In genomic region chr13:47319549-47319948, GRCm38 (mm10) we compare ENCODE assay signal across 16 mouse cellular contexts.
"Had no signal": no experiment of that assay in that cellular context is flagged by ENCODE, and none has a peak within 500 bp of the region (broad histone marks: within the 10 kb centered on the region; RNA-seq: fewer than 3 reads in every experiment).

No protein-coding gene starts in this region.

- H3K9me3 ChIP-seq: limb, embryonic 15.5 days; liver, embryonic 12.5 days; midbrain, embryonic 10.5 days; neural tube, embryonic 12.5 days; stomach, embryonic 15.5 days had no signal

- H3K27ac ChIP-seq: limb, embryonic 15.5 days; liver, embryonic 12.5 days; midbrain, embryonic 10.5 days; neural tube, embryonic 12.5 days; stomach, embryonic 15.5 days had no signal

- H3K4me3 ChIP-seq: limb, embryonic 15.5 days; liver, embryonic 12.5 days; midbrain, embryonic 10.5 days; myocyte; neural tube, embryonic 12.5 days; stomach, embryonic 15.5 days had no signal

- DNase-seq: kidney, postnatal 36 days; layer of hippocampus, adult 9-11 months; layer of hippocampus, postnatal 36 days; lung, embryonic 14.5 days; lung, postnatal 10 days; lung, postnatal 4 days; midbrain, embryonic 14.5 days; right cerebral cortex, postnatal 14 days; thymus, adult 2 months; thymus, postnatal 25 days had no signal

- H3K9ac ChIP-seq: limb, embryonic 15.5 days; liver, embryonic 12.5 days; lung, embryonic 14.5 days; neural tube, embryonic 12.5 days; stomach, embryonic 15.5 days had no signal

- H3K27me3 ChIP-seq: limb, embryonic 15.5 days; liver, embryonic 12.5 days; neural tube, embryonic 12.5 days; stomach, embryonic 15.5 days had no signal

- ATAC-seq: liver, embryonic 12.5 days had no signal

- H3K4me2 ChIP-seq: limb, embryonic 15.5 days; liver, embryonic 12.5 days; lung, embryonic 14.5 days; neural tube, embryonic 12.5 days; stomach, embryonic 15.5 days had no signal

- H3K36me3 ChIP-seq: limb, embryonic 15.5 days; liver, embryonic 12.5 days; midbrain, embryonic 10.5 days; neural tube, embryonic 12.5 days; stomach, embryonic 15.5 days had no signal

- H3K4me1 ChIP-seq: limb, embryonic 15.5 days; liver, embryonic 12.5 days; midbrain, embryonic 10.5 days; neural tube, embryonic 12.5 days; stomach, embryonic 15.5 days had no signal
